Mouse (Mus musculus): ENCODE measurements at regions not wholly inside any gene's neighbourhood (a gene's known extent, or its start where the extent isn't known, plus 50 kb on each side); places are given as distances from the start of the nearest gene placed in this dataset.
"Not testable (repeated sequence)": the region's sequence is repeated elsewhere in the genome, so short reads cannot be mapped to it uniquely, and the experiment has no call there.

GRCm38 (mm10) chr17:7538402-7539087, 153.3 kb upstream of the Unc93a2 start:
- Histone ChIP-seq H3K4me1 (replicated peaks) (peaks cover 5% of the 10 kb centered on the region), H3K36me3 (no peaks in the 10 kb centered on the region), H3K9me3 (peaks cover 8% of the 10 kb centered on the region; the same call in 1 of the 2 replicates), H3K4me3 (replicated peaks) (no peak overlapping the region), H3K4me2 (no peak overlapping the region), H3K27ac (no peak overlapping the region), H3K9ac (replicated peaks) (no peak overlapping the region), H3K27me3 (no peaks in the 10 kb centered on the region)
- WGBS: 68% methylated on average over 4 of the region's 4 CpGs
- no peak for ATAC-seq (ENCODE audit: insufficient number of reproducible peaks, insufficient read depth, low FRiP score, low TSS enrichment, low read depth)

- Histone ChIP-seq H3K4me3 (replicated peaks) (no peak overlapping the region), H3K4me2 (no peak overlapping the region), H3K9ac (replicated peaks) (no peak overlapping the region), H3K9me3 (peaks cover 8% of the 10 kb centered on the region; the same call in 1 of the 2 replicates), H3K27ac (no peak overlapping the region), H3K27me3 (no peaks in the 10 kb centered on the region), H3K4me1 (replicated peaks) (peaks cover 5% of the 10 kb centered on the region), H3K36me3 (no peaks in the 10 kb centered on the region)
- no peak for ATAC-seq (ENCODE audit: insufficient number of reproducible peaks, insufficient read depth, low FRiP score, low TSS enrichment, low read depth)
- WGBS: 53% methylated on average over 7 of the region's 7 CpGs
Observed at GRCm38 (mm10) chr17:7537618-7538266, 152.5 kb upstream of the Unc93a2 start.

GRCm38 (mm10) chr17:7537210-7537609, 151.9 kb upstream of the Unc93a2 start:
- H3K36me3 ChIP-seq: no peaks in the 10 kb centered on the region
- H3K27ac ChIP-seq: no peak overlapping the region
- H3K4me2 ChIP-seq: no peak overlapping the region
- ATAC-seq (ENCODE audit: insufficient number of reproducible peaks, insufficient read depth, low FRiP score, low TSS enrichment, low read depth): no peak
- no peak overlapping the region for H3K4me3 ChIP-seq (replicated peaks)
- peaks cover 5% of the 10 kb centered on the region for H3K4me1 ChIP-seq (replicated peaks)
- no peaks in the 10 kb centered on the region for H3K27me3 ChIP-seq
- no peak overlapping the region for H3K9ac ChIP-seq (replicated peaks)
- WGBS: 88% methylated on average over 5 of the region's 5 CpGs
- H3K9me3 ChIP-seq: peaks cover 8% of the 10 kb centered on the region; the same call in 1 of the 2 replicates

- Histone ChIP-seq H3K4me2 (no peak overlapping the region), H3K4me1 (replicated peaks) (peaks cover 5% of the 10 kb centered on the region), H3K36me3 (no peaks in the 10 kb centered on the region), H3K9me3 (peaks cover 8% of the 10 kb centered on the region; the same call in 1 of the 2 replicates), H3K4me3 (replicated peaks) (no peak overlapping the region), H3K27ac (no peak overlapping the region), H3K27me3 (no peaks in the 10 kb centered on the region), H3K9ac (replicated peaks) (no peak overlapping the region)
- 88% methylated on average over 6 of the region's 6 CpGs for WGBS
- ATAC-seq (ENCODE audit: insufficient number of reproducible peaks, insufficient read depth, low FRiP score, low TSS enrichment, low read depth): no peak
Observed at GRCm38 (mm10) chr17:7534386-7535059, 149.3 kb upstream of the Unc93a2 start.

- Histone ChIP-seq H3K9me3 (peaks cover 8% of the 10 kb centered on the region; the same call in 1 of the 2 replicates), H3K4me3 (replicated peaks) (no peak overlapping the region)
Observed at GRCm38 (mm10) chr17:7533552-7533951, 148.3 kb upstream of the Unc93a2 start.

GRCm38 (mm10) chr17:7532618-7533017, 147.4 kb upstream of the Unc93a2 start:
- Histone ChIP-seq H3K9me3 (peaks cover 8% of the 10 kb centered on the region; the same call in 1 of the 2 replicates), H3K4me2 (no peak overlapping the region), H3K4me3 (replicated peaks) (no peak overlapping the region), H3K9ac (replicated peaks) (no peak overlapping the region), H3K27me3 (no peaks in the 10 kb centered on the region), H3K27ac (no peak overlapping the region), H3K36me3 (no peaks in the 10 kb centered on the region), H3K4me1 (replicated peaks) (peaks cover 2% of the 10 kb centered on the region)
- ATAC-seq (ENCODE audit: insufficient number of reproducible peaks, insufficient read depth, low FRiP score, low TSS enrichment, low read depth): no peak
- WGBS: 83% methylated on average over 3 of the region's 3 CpGs

More at GRCm38 (mm10) chr17:7533552-7533951, 148.3 kb upstream of the Unc93a2 start:
- Histone ChIP-seq H3K27me3 (no peaks in the 10 kb centered on the region), H3K27ac (no peak overlapping the region), H3K9ac (replicated peaks) (no peak overlapping the region), H3K4me1 (replicated peaks) (peaks cover 5% of the 10 kb centered on the region), H3K4me2 (no peak overlapping the region), H3K36me3 (no peaks in the 10 kb centered on the region)
- 67% methylated on average over 2 of the region's 2 CpGs for WGBS
- ATAC-seq (ENCODE audit: insufficient number of reproducible peaks, insufficient read depth, low FRiP score, low TSS enrichment, low read depth): no peak

- no peak overlapping the region for H3K4me2 ChIP-seq
- no peaks in the 10 kb centered on the region for H3K27me3 ChIP-seq
- H3K9ac ChIP-seq (replicated peaks): no peak overlapping the region
- no peaks in the 10 kb centered on the region for H3K36me3 ChIP-seq
- no peak for ATAC-seq (ENCODE audit: insufficient number of reproducible peaks, insufficient read depth, low FRiP score, low TSS enrichment, low read depth)
- H3K4me3 ChIP-seq (replicated peaks): no peak overlapping the region
- H3K27ac ChIP-seq: no peak overlapping the region
- 70% methylated on average over 5 of the region's 5 CpGs for WGBS
- H3K4me1 ChIP-seq (replicated peaks): no peaks in the 10 kb centered on the region
- peaks cover 3% of the 10 kb centered on the region; the same call in 1 of the 2 replicates for H3K9me3 ChIP-seq
Observed at GRCm38 (mm10) chr17:7529304-7529703, 144.0 kb upstream of the Unc93a2 start.

GRCm38 (mm10) chr17:7527681-7528080, 142.4 kb upstream of the Unc93a2 start:
- Histone ChIP-seq H3K4me1 (replicated peaks) (no peaks in the 10 kb centered on the region), H3K9ac (replicated peaks) (no peak overlapping the region), H3K27me3 (no peaks in the 10 kb centered on the region), H3K36me3 (no peaks in the 10 kb centered on the region), H3K4me3 (replicated peaks) (no peak overlapping the region), H3K4me2 (no peak overlapping the region), H3K27ac (no peak overlapping the region), H3K9me3 (no peaks in the 10 kb centered on the region)
- ATAC-seq (ENCODE audit: insufficient number of reproducible peaks, insufficient read depth, low FRiP score, low TSS enrichment, low read depth): no peak
- WGBS: 80% methylated on average over 3 of the region's 3 CpGs

GRCm38 (mm10) chr17:7524497-7524896, 139.2 kb upstream of the Unc93a2 start:
- not testable (repeated sequence) for H3K27me3 ChIP-seq; H3K9me3 ChIP-seq; H3K4me1 ChIP-seq (replicated peaks); H3K36me3 ChIP-seq; H3K27ac ChIP-seq; H3K4me3 ChIP-seq (replicated peaks); ATAC-seq (ENCODE audit: insufficient number of reproducible peaks, insufficient read depth, low FRiP score, low TSS enrichment, low read depth); H3K4me2 ChIP-seq; H3K9ac ChIP-seq (replicated peaks)
- 86% methylated on average over 11 of the region's 11 CpGs for WGBS

- H3K27me3 ChIP-seq: no peaks in the 10 kb centered on the region
- H3K9me3 ChIP-seq: no peaks in the 10 kb centered on the region
- H3K4me1 ChIP-seq (replicated peaks): 0 out of 2 replicates have a peak, but pooled peaks cover 3% of the 10 kb centered on the region
- H3K4me3 ChIP-seq (replicated peaks): no peak overlapping the region
- 51% methylated on average over 10 of the region's 10 CpGs for WGBS
- H3K4me2 ChIP-seq: no peak overlapping the region
- no peaks in the 10 kb centered on the region for H3K36me3 ChIP-seq
- H3K9ac ChIP-seq (replicated peaks): no peak overlapping the region
- no peak for ATAC-seq (ENCODE audit: insufficient number of reproducible peaks, insufficient read depth, low FRiP score, low TSS enrichment, low read depth)
- peak overlapping the region; percentile 62; the same call in 1 of the 2 replicates for H3K27ac ChIP-seq
Observed at GRCm38 (mm10) chr17:7521127-7521526, 135.9 kb upstream of the Unc93a2 start.

Measured in limb, embryonic 12.5 days (tissue).